Mouse (Mus musculus) neural tube, embryonic 13.5 days (tissue): ENCODE data around the gene Snd1. TPM values are rescaled to one million over a fixed set of nuclear protein-coding genes. Genes with fewer than 3 reads are reported as not detected.

Experiments used
- ATAC-seq: fragments of 200-750 bp; cut with Nextera tagmentation; 2 replicates; pipeline ENCODE4 v1.8.0; 2017; ENCODE audit warnings: low read depth, mild to moderate bottlenecking, moderate TSS enrichment, moderate library complexity
- H3K27ac ChIP-seq: fragments of 300-500 bp; sonication (generic); replicated peaks from 2 replicates; pipeline ENCODE4 v1.5.1; 2015; ENCODE audit warnings: moderate library complexity, mild to moderate bottlenecking, inconsistent platforms
- H3K27me3 ChIP-seq: fragments of 300-500 bp; sonication (generic); 2 replicates; pipeline ENCODE4 v1.6.1; 2015; ENCODE audit warnings: mild to moderate bottlenecking, inconsistent platforms
- H3K36me3 ChIP-seq: fragments of 300-500 bp; sonication (generic); 2 replicates; pipeline ENCODE4 v1.6.1; 2015; ENCODE audit warnings: mild to moderate bottlenecking, inconsistent platforms
- H3K4me1 ChIP-seq: fragments of 300-500 bp; sonication (generic); replicated peaks from 2 replicates; pipeline ENCODE4 v1.6.1; 2015; ENCODE audit warnings: inconsistent platforms
- H3K4me2 ChIP-seq: fragments of 300-500 bp; sonication (generic); 2 replicates; pipeline ENCODE4 v1.6.1; 2015; ENCODE audit warnings: inconsistent platforms, mild to moderate bottlenecking, moderate library complexity
- H3K4me3 ChIP-seq: fragments of 300-500 bp; sonication (generic); 2 replicates; pipeline ENCODE4 v1.5.1; 2015; ENCODE audit warnings: mild to moderate bottlenecking, inconsistent platforms
- H3K9ac ChIP-seq: fragments of 300-500 bp; sonication (generic); 2 replicates; pipeline ENCODE4 v1.6.1; 2015; ENCODE audit warnings: moderate library complexity, mild to moderate bottlenecking, inconsistent platforms
- H3K9me3 ChIP-seq: fragments of 300-500 bp; sonication (generic); 2 replicates; pipeline ENCODE4 v1.6.1; 2016; ENCODE audit warnings: inconsistent platforms
- WGBS: fragments of 180-500 bp; shearing (Covaris S2); methylation state at CpG from one replicate; pipeline ENCODE4 v1.1.7; 2015; 5-methylcytosine and 5-hydroxymethylcytosine counted together
- polyA plus RNA-seq: library from polyadenylated mRNA; unstranded; fragments of >200 nt; fragmentation: Nextera tagmentation; extraction: Ambion mirVana; gene quantifications from 2 replicates; pipeline ENCODE4 v1.2.1, GENCODE M21; 2015

Gene Snd1
- polyA plus RNA-seq, 1 experiment from 2014 or later: 77.5 TPM

DNA sequence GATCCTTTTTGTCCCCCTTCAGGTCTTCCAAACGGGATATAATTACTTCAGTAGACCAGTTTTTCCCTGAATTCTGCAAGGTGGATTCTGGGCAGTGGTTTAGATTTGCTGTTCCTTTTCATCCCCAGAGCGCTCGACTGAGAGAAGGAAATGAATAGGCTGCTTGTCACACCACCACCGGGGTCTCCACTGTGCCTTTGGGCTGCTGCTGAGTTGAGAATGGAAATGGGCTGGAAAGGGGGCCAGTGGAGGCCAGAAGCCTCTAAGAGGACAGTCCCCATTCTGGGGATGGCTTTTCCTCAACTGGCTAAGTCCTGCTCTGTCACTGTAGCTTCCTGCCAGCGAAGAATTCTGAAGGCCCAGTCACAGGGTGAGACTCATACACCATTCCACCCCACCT is 309.0 kb downstream of the Snd1 start:
- WGBS: 39% methylated on average over 5 of the region's 5 CpGs
- Histone ChIP-seq H3K4me2 (no peak overlapping the region), H3K36me3 (no peaks in the 10 kb centered on the region), H3K27ac (peak overlapping the region; percentile 13; the same call in 1 of the 2 replicates), H3K4me3 (no peak overlapping the region), H3K27me3 (no peaks in the 10 kb centered on the region), H3K9me3 (no peaks in the 10 kb centered on the region), H3K9ac (no peak overlapping the region), H3K4me1 (peaks cover 36% of the 10 kb centered on the region)
- no peak for ATAC-seq

DNA sequence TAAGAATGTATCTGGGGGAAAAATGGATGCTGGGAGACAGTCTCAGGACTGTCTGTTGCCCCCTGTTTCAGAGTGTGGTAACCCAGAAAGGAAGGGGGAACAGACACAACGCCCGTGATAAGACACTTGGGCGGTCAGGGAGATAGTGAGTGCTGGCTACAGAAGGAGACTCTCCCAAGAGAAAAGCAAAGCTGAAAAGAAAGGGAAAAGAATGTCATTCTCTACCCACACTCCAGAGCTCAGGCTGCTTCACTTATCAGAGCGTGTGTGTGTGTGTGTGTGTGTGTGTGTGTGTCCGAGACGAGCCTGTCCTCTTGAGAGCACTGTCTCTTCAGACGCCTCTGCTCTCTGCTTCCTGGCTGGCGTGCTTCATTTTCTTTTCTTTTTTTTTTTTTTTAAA is 310.8 kb downstream of the Snd1 start:
- Histone ChIP-seq H3K4me3 (no peak overlapping the region), H3K27me3 (no peaks in the 10 kb centered on the region), H3K4me1 (peaks cover 42% of the 10 kb centered on the region), H3K9me3 (no peaks in the 10 kb centered on the region), H3K4me2 (no peak overlapping the region), H3K9ac (no peak overlapping the region), H3K36me3 (no peaks in the 10 kb centered on the region), H3K27ac (no peak overlapping the region)
- 77% methylated on average over 8 of the region's 8 CpGs for WGBS
- no peak for ATAC-seq

DNA sequence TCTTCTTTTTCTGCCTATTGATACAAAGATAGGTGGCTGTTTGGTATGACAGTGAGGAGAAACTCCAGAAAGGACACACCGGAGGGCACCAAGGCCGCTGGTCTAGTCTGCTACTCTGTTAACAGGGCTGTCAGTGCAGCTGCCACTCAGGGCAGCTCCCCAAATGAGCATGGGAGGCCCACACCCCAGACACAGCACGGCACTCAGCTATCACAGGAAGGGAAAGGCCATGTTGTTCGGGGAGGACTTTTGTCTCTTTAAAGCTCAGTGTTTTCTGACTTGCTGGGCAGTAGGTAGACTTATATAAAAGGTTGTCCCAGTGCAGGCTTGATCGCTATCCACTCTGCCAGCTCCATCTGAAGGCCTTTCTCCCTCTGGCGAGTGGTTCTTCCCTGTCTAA is 312.2 kb downstream of the Snd1 start:
- WGBS: 58% methylated on average over 6 of the region's 6 CpGs

DNA sequence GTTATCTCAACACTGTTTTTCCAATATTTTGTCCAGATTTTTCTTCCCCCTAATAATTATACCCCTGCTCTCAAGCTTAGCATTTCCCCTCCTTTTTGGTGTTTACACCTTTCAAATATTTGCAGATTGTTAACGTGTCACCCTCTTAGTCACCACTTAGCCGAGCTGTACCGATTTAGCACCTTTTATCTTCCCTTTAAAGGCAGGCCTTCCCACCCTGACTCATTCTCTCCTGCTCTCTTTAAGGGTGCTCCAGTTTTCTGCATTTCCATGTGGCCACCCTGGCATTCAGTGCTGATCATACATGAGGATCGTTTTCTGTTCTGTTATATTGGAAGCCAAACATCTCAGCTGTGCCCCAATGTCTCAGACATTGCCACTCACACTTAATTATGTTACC is 314.7 kb downstream of the Snd1 start:
- Histone ChIP-seq H3K27ac (no peak overlapping the region), H3K4me2 (no peak overlapping the region), H3K9me3 (no peaks in the 10 kb centered on the region), H3K4me3 (no peak overlapping the region), H3K36me3 (no peaks in the 10 kb centered on the region), H3K4me1 (peaks cover 17% of the 10 kb centered on the region), H3K9ac (no peak overlapping the region), H3K27me3 (no peaks in the 10 kb centered on the region)
- 77% methylated on average over 4 of the region's 4 CpGs for WGBS
- ATAC-seq: no peak

More for the DNA sequence above, 312.2 kb downstream of the Snd1 start:
- no peaks in the 10 kb centered on the region for H3K36me3 ChIP-seq
- H3K4me3 ChIP-seq: no peak overlapping the region
- H3K27ac ChIP-seq: no peak overlapping the region
- H3K4me1 ChIP-seq: peaks cover 36% of the 10 kb centered on the region
- H3K27me3 ChIP-seq: no peaks in the 10 kb centered on the region
- no peaks in the 10 kb centered on the region for H3K9me3 ChIP-seq
- no peak overlapping the region for H3K9ac ChIP-seq
- H3K4me2 ChIP-seq: no peak overlapping the region
- ATAC-seq: no peak

DNA sequence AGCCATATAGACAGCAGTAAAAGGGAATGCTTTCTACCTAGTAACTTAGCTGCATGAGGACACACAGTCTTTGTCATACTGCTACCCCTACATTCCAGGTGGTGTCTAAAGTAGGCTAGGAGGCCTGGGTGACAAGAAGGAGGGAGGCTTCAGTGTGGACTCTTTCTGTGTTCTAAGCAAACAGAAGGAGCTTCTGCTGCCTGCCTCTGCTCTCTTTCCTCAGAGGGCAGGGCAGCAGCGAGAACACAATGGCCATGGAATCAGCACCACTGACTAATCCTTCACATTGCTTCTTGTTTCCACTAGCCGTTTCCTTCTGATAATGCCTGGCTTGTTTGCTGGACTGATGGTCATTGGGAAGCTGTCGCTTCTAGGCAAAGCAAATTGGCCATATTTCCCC is 316.2 kb downstream of the Snd1 start:
- Histone ChIP-seq H3K9me3 (no peaks in the 10 kb centered on the region), H3K4me2 (no peak overlapping the region), H3K4me1 (peaks cover 30% of the 10 kb centered on the region), H3K27me3 (no peaks in the 10 kb centered on the region), H3K9ac (no peak overlapping the region), H3K4me3 (no peak overlapping the region), H3K36me3 (no peaks in the 10 kb centered on the region), H3K27ac (no peak overlapping the region)
- ATAC-seq: no peak
- WGBS: 66% methylated on average over 3 of the region's 3 CpGs

DNA sequence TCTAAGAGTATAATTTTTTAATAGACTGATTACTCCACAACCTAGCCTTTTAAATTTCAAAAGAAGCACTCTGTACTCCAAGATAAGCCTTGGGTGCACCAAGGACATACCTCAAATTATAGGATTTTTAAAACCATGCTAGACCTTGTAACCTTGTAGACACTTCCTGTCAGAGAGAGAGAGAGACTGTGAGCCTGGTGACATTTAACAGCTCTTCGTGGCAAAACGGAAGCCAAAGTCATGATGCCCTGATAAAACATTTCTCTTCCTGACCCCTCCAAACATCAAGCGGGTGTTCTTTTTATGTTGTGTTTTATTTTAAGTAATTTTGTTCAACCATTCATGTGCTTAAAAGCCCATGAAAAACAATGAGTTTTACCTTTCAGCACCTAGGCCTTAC is 316.9 kb downstream of the Snd1 start:
- WGBS: 83% methylated on average over 3 of the region's 3 CpGs
- no peaks in the 10 kb centered on the region for H3K36me3 ChIP-seq
- no peak for ATAC-seq

DNA sequence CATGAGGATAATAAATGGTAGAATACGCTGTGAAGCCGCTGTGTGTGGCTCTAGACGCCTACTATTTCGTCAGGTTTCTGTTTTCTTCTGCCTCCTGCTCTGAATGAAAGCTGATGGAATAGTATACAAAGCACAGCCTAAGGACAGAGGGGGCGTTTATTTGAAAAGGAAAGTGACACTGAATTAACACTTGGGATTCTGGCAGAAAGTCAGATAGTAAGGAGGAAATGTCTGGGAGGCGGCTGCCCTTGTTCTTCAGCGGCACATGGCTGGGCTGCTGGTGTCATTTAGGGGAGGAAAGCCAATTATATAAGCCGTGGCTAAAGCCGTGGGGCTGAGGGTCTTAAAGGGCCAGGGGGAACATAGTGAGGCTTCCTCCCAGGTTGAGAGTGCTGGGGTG is 320.4 kb downstream of the Snd1 start:
- H3K4me1 ChIP-seq: peaks cover 30% of the 10 kb centered on the region
- no peaks in the 10 kb centered on the region for H3K27me3 ChIP-seq
- WGBS: 12% methylated on average over 9 of the region's 9 CpGs
- ATAC-seq: peak; percentile 52; the same call in 1 of the 2 replicates
- H3K4me2 ChIP-seq: peak overlapping the region; percentile 21
- no peaks in the 10 kb centered on the region for H3K9me3 ChIP-seq
- H3K4me3 ChIP-seq: no peak overlapping the region
- no peaks in the 10 kb centered on the region for H3K36me3 ChIP-seq
- H3K9ac ChIP-seq: peak overlapping the region; percentile 22
- peak overlapping the region; percentile 55 for H3K27ac ChIP-seq

More for the DNA sequence above, 316.9 kb downstream of the Snd1 start:
- no peak overlapping the region for H3K27ac ChIP-seq
- no peak overlapping the region for H3K9ac ChIP-seq
- H3K4me3 ChIP-seq: no peak overlapping the region
- H3K9me3 ChIP-seq: no peaks in the 10 kb centered on the region
- H3K4me2 ChIP-seq: no peak overlapping the region
- H3K4me1 ChIP-seq: peaks cover 37% of the 10 kb centered on the region
- H3K27me3 ChIP-seq: no peaks in the 10 kb centered on the region

DNA sequence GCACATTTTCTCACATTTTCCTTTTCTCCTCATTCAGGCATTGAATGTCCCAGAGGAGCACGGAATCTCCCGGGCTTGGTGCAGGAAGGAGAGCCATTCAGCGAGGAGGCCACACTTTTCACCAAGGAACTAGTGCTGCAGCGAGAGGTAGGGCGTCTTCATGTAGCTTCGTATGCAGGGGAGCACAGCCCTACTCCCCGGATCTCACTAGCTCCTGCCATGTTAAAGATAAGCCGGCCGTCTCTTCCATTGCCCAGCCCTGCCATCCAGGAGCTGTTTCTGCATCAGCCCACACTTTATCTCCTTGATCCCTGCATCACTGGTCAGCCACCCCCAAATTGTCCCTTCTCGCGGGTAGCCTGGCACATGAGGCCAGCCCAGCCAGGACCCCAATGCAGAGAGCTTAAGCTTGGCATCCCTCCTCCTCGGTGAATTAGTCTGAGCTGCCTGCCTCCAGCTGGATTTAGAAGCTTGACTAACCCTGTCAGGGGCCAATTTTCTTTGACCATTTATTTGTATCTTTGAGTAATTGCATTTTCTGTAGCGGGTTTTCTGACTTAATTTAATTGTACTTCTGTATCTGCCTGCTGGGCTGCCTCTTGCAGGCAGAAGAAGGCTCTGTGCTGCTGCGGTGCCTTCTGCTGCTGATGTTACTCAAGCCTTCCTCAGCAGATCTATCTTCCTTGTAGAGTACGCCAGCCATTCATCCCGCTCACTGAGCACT is 321.0 kb downstream of the Snd1 start:
- peak; percentile 21 for ATAC-seq
- WGBS: 75% methylated on average over 16 of the region's 16 CpGs
- H3K4me3 ChIP-seq: no peak overlapping the region
- no peaks in the 10 kb centered on the region for H3K36me3 ChIP-seq
- H3K9ac ChIP-seq: peak overlapping the region; percentile 22
- H3K9me3 ChIP-seq: no peaks in the 10 kb centered on the region
- H3K27me3 ChIP-seq: no peaks in the 10 kb centered on the region
- peak overlapping the region; percentile 55 for H3K27ac ChIP-seq
- H3K4me1 ChIP-seq: peaks cover 25% of the 10 kb centered on the region
- H3K4me2 ChIP-seq: peak overlapping the region; percentile 21; the same call in 1 of the 2 replicates

DNA sequence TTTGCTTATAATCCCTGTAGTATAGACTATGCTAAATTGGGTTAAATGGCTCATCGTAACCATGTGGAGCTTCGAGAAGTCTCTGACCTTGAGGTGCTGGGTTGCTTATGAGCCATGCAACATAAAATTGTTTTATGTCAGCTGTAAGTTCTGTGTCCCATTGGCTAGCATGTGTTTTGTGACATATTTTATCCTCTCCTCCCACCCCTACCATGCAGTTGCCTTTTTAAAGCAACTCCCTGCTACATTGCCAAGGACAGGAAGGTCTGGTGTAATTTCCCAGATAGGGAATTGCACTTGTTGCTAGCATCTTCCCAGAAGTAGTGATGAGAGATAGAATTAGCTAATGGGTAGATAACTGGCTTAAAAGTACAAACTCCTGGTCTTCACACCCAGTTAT is 324.9 kb downstream of the Snd1 start:
- no peak for ATAC-seq
- peaks cover 21% of the 10 kb centered on the region for H3K4me1 ChIP-seq
- no peaks in the 10 kb centered on the region for H3K27me3 ChIP-seq
- no peaks in the 10 kb centered on the region; the same call in 1 of the 2 replicates for H3K36me3 ChIP-seq
- 84% methylated on average over 2 of the region's 2 CpGs for WGBS
- no peak overlapping the region for H3K4me3 ChIP-seq
- no peak overlapping the region for H3K9ac ChIP-seq
- no peaks in the 10 kb centered on the region for H3K9me3 ChIP-seq
- H3K27ac ChIP-seq: no peak overlapping the region
- no peak overlapping the region for H3K4me2 ChIP-seq

DNA sequence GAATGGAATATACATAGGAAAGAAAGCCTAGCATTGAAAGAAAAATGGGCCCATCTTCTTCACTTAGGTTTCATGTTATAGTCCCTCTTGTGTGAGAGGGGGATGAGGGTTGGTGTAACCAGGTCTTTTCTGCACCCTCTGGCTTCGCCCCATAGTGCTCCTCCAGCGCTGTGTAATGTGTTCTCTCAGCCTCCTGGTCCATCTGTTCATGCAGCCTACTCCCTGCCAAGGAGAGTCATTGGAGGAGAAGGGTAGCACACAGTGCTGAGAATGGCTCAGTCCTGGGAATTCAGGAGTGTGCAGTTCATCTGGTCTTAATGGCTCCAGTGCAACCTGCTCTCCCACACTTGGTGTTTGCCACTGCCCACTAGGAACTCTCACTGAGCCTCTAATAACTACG is 326.0 kb downstream of the Snd1 start:
- WGBS: 85% methylated on average over 3 of the region's 3 CpGs
- Histone ChIP-seq H3K27ac (no peak overlapping the region), H3K4me2 (no peak overlapping the region), H3K4me1 (peaks cover 10% of the 10 kb centered on the region), H3K9me3 (no peaks in the 10 kb centered on the region), H3K27me3 (no peaks in the 10 kb centered on the region), H3K4me3 (no peak overlapping the region), H3K9ac (no peak overlapping the region), H3K36me3 (no peaks in the 10 kb centered on the region; the same call in 1 of the 2 replicates)
- ATAC-seq: no peak

DNA sequence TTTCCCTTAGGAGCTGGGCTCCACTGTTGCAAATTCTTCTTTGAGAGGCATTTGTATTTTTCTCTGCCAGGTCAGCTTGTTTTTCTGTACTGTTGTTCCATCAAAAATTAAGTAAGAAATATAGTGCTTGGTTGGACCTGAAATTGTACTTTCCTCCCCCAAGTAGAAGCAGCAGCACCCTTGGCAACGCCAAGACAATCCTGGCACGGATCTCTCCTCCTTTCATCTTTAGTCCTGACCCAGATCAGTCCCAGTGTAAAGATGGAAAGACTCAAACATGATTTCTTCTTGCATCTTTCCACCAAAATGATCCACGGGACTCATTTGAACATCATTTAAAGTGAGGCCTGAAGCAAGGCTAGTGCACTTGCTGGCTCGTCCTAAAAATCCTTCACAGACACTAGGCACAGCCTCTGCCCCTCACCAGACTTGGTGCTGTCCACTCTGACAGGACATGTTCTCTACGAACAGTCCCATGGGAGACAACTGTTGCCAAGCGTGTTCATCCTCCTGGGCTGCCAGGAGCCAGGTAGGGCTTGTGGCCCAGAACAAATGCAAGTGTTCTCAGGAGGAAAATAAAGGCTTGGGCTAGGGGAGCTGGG is 328.8 kb downstream of the Snd1 start:
- Histone ChIP-seq H3K4me2 (no peak overlapping the region), H3K4me3 (no peak overlapping the region), H3K4me1 (no peaks in the 10 kb centered on the region), H3K27me3 (no peaks in the 10 kb centered on the region), H3K9me3 (no peaks in the 10 kb centered on the region), H3K9ac (no peak overlapping the region), H3K36me3 (peaks cover 6% of the 10 kb centered on the region), H3K27ac (no peak overlapping the region)
- no peak for ATAC-seq
- WGBS: 90% methylated on average over 6 of the region's 6 CpGs

DNA sequence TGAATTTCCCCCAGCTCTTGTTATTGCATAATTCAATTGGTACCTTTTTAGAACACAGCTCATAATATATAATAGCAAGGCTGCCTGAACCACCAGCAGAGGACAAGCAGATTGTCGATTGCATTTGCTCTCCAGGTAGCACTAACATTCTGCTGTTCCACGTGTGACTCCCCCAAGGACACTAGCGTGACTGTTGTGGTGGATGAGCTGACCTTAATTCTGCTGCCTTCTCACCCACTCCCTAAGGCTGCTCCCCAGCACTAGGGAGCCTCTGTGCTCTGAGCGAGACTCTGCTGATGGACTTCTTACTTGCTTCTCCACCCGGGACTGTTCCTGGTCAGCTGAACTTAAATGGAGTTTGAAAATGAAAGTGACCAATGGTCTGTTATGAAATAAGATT is 329.8 kb downstream of the Snd1 start:
- no peaks in the 10 kb centered on the region for H3K27me3 ChIP-seq
- ATAC-seq: no peak
- WGBS: 91% methylated on average over 5 of the region's 5 CpGs
- H3K4me2 ChIP-seq: no peak overlapping the region
- no peaks in the 10 kb centered on the region for H3K4me1 ChIP-seq
- no peak overlapping the region for H3K4me3 ChIP-seq
- H3K9me3 ChIP-seq: no peaks in the 10 kb centered on the region
- H3K27ac ChIP-seq: no peak overlapping the region
- peaks cover 15% of the 10 kb centered on the region for H3K36me3 ChIP-seq
- H3K9ac ChIP-seq: no peak overlapping the region
